Mouse (Mus musculus): ENCODE results near the gene Glyatl3.

Gene Glyatl3

DNA sequence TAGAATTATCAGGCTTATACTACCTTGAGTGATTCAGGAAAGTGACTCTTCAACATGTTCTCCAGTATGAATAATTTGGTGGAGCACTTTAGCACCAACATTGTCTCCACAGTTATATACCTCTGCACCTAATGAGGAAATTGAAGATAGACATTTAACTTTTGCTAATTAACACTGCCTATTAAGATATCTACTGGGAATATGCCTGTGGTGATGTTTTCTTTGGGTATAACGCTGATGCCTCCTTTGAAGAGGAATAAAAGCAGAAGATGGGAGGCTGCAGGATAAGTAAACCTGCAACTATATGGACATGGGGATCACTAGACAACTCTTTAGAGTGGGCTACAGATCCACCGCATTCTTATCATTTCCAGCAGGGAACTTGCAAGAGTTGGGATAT lies at the start of gene Glyatl3:
Gene Glyatl3 (minus strand): TSS at position 101 of the 400 bp plus-strand sequence.
- DNase-seq (ENCODE audit: low spot score), result no peak

DNA sequence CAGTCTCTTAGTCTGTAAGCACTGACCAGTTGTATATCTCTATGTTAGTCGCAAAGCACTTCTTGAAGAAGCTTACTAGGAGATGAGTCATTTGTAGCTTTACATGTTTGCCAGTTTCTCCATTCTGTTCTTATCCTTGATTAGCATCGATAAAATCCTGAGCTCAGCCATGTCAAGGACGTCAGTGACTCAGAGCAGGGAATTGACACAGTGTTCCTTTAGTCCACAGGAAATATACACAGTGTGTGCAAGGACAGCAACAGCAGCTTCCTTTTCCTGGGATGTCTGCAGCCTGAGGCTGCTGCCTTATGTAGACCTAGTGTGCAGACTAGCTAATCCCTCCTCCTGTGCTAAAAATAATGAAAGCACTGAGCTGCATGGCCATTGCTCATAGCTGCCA lies 34.4 kb upstream of the Glyatl3 start:
- no peak for DNase-seq (ENCODE audit: low spot score)

DNA sequence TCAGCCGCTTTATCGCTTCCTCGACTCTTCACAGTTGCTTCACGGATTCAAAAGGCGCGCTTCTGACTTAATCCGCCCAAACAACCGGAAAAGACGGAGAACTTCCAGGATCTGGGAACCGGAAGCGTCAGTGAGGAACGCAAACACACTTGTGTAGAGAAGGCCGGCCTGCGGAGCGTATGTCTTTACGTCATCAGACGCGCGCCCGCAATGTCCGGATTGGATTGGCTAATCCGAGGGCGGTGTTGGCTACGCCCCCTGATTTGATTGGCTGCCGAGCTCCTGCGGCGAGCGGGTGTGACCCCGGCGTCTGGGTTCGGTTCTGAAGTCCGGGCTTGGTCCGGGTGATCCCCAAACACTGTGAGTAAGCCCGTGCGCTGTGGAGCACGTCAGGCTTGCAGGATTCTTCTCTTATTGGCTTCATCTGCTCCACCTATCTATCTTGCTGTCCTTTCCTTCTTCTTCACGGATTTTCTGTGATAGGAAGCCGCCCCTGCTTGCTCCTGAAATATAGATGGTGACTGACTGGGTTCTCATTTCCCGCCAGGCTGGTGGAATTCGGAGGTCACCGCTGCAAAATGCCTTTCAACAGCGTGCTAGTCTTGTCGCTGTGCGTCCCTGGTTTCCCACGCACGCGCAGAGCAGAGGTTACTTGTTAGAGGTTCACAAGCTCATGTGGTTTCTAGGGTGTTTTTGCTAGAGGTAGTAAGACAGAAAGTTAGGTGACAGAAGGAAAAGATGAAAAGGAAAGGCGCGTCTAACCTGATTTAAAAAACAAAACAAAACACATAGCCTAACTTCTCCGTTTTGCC lies 20.5 kb upstream of the Glyatl3 start, which contains the start of the genes Mut and Cenpq:
Gene Mut (plus strand): TSS at position 266 of the 812 bp plus-strand sequence.
Gene Cenpq (minus strand): TSS at position 628 of the 812 bp plus-strand sequence.
- peak; percentile 89 for DNase-seq (ENCODE audit: low spot score)

DNA sequence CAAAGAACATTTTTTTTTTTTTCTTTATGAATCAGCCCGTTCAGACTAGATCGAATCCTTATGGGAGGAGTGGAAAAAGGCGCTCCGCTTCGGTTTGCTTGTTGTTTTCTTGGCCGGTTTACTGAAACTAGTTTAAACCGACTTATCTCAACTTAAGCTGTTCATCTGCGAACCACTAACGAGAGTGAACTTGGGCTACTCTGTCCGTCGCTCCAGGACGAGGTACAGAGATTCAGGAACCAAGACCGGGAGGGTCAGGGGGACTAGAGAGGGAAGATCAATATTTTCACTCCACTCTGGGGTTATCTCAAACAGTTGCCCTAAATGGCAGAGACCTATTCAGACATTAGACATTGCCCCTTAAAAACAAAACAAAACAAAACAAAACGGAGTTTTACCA lies 19.8 kb upstream of the Glyatl3 start:
- no peak for DNase-seq (ENCODE audit: low spot score)

DNA sequence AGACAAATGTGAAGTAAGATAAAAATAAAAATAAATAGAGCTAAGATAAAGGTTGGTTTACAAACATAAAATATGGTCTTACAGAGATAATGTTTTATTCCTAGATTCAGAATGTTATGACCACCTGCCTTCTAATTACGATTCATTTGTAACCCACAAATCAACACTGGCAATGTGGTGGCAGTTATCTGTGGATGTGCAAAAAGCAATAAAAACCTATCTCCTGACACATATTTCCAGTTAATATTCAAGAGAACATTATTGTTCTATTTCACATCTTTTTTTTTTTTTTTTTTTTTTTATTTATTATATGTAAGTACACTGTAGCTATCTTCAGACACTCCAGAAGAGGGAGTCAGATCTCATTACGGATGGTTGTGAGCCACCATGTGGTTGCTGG lies 1.3 kb upstream of the Glyatl3 start:
- DNase-seq (ENCODE audit: low spot score), result no peak

DNA sequence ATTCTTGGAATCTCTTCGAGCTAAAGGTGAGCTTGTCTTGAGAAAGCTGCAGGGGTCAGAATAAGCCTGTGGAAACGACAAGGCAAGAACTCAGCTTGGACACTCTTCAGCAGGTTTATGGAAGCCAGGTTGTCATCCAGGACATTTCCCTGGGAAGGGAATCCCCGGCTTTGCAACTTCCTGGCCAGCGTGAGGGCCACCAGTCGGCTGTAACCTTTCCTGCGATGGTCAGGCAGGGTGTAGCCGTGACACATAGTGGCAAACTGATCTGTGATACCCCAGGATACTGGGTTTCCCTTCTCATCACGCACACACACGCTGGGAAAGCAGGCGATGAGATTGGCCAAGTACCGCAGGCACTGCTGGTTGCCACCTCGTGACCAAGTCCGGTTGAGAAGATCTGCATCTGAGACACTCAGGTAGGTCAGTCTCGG lies 9.4 kb downstream of the Glyatl3 start:
- DNase-seq (ENCODE audit: low spot score), result no peak

DNA sequence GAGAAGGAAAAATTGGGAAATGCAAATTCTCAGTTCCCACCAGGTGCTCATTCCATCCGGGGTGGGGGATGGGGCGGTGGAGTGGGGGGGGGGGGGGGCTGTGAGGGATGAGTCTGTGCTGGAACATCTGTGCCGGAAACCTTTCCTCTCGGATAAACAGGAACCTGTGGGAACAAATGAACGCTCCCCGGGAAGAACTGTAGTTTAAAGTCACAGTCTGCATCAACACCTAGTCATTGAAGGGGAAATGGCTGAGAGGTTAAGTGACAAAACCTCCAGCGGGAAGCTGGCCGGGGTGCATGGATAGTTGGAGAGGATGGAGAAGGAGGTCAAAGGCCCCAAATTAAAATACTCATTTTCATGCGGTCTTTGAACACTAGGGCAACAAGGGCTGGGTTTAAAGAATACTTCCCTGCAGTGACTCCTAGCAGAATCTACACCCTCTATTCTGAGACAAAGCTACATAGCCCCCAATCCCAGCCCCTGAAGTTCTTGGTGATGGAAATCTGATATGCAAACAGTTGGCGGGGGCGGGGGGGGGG lies 10.0 kb downstream of the Glyatl3 start:
- no peak for DNase-seq (ENCODE audit: low spot score)

DNA sequence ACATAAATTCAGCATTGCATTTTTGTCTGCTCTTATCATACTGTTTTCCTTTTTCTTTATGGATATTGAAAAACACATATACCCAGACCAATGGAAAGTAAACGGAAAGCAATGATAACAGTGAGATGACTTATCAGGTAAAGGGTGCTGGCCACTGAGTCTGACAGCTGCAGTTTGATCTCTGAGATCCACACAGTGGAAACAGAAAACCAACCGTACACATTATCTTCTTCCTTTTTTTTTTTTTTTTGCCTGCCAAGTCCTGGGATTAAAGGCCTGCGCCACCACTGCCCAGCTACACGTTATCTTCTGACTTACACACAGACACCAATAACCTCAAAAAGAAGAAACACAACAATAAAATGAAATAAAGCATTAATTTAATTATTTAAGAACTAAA lies 10.8 kb downstream of the Glyatl3 start:
- DNase-seq (ENCODE audit: low spot score), result no peak

DNA sequence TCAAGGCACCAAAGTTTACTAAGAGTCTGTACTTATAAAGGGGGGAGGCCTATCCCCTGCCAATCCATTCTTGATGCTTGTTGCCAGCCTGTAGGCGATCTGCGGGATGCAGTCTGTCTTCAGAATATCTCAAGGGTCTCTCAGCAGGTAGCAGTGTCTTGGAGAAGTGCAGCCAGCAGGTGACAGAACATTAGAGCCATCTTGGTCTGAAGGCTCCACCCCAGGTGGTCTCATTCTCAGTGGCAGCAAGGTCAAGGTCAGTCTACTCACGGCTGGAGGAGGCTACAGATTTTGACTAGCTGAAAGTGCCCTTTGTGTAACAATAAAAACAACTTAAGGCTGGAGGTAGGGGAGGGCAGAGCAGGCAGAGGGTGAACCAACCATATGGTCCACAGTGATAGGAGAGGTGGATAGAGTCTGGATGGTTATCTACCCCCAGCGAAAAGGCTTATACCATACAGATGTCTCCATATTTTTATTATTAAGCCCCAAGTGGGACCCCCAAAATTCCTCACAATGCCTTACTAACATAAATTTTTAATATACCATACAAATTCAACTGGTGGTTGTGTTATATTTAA lies 14.3 kb downstream of the Glyatl3 start:
- DNase-seq (ENCODE audit: low spot score), result no peak

DNA sequence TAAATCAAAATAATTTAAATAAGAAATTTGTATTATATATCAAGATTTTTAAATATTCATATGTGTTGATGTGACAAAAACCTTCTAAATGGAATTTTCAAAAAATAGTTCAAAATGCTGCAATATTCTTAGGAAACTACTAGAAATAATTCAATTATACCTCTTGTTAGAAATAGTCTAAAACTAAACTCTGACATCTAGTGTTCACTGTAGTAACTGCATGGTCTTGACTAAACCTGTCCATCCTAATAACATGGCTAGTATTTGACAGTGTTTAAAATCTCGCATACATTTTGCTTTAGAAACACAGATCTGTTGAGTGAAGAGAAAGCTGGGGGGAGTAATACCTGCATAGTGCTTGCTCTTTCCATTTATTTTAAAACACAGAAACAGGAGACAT lies 17.3 kb downstream of the Glyatl3 start:
- DNase-seq (ENCODE audit: low spot score), result no peak

DNA sequence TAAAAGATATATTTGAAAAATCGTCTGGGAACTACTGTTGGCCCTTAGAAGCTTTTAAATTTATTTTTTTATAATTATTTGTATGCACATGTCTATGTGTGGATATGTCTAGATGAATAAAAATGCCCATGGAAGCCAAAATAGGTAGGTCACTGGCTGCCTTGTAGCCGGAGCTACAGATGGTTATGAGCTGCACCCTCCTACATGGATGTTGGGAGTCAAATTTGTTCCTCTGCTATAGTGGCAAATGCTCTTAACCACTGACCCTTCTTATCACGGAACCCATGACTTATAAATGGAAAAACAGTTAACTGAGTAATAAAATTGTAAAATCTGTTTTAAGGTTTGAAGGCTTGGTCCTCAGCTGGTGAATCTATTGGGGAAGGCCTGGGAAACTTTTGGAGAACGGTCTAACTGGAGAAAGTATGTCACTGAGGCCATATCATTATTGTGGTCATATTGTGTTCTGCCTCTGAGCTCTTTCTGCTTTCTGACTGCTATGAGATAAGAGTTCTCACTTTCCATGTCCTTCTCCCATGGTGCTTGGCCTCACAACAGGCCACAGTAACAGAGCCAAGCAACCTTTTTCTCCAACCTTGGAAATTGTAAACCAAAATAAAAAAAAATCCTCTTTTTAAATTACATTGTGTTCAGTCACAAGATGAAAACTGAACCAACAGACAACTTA lies 26.2 kb downstream of the Glyatl3 start:
- DNase-seq (ENCODE audit: low spot score), result no peak

DNA sequence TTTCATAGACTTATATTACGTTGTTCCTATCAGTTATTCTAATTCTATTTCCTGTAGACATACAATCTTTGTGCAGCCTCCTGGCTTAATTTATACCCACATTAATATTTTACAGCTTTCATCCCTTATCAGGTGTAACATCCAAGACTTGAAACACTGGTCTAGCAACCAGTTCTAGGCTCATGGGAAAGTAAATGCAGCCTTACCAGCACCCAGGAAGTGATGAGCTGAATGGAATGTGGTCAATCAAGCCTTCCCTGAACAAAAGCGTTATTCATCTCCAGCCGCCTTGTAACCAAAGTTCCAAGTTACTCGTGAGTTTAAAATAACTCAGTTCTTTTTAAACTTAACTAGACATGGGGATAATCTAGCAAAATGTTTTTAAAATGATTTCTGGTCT lies 29.0 kb downstream of the Glyatl3 start:
- DNase-seq (ENCODE audit: low spot score), result no peak

DNA sequence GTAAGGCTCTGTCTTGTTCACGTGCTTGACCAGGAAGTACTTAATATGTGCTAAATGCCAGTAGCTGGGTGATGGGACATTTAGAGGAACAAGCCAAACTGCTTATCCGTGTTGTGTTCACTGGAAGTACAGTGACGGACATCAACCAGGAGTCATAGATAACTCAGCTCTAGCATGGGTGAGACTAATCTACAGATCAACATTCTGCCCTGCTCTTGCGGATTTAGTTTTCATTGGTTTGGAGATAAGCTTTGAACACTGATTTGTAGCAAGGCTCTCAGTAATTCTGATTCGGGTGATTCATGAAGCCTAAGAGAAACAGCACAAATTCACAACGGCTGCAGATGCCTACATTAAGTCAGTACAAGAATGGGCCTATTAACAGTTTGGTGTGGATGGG lies 32.0 kb downstream of the Glyatl3 start:
- DNase-seq (ENCODE audit: low spot score), result no peak

DNA sequence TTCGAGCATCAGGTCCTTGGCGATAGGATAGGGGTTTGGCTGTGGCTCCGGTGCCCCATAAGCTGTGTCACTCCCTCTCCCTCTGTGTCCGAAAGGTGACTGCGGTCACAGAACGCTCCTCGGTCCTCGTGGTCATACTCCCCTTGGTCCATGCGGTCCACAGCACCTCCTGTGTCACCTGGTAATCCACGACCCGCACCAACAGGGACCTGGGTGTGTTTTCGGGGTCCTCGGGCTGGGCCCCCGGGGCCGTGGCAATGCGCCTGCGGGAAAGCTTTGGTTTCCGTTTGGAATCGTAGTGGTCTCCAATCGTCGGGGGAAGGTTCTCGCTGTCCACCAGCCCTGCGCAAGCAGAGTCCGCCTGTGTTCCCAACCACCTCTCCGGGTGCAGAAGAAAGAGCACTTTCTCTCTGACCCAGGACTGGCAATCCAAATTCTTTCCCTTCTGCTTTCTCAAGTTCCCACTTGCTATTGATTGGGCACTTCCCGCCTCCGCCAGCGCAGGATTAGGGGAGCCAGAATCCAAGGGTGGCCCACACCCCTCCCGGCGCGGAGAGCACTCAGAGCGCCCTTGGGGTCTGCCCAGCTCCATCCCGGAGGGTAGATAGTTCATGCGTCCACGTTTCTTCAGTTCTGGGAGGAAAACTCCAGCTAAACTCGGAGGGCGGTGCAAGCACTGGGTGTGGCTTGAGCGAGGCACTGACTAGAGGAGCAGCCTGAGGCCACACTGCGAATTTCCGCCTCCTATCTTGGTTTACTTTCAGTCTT lies 34.0 kb downstream of the Glyatl3 start, which contains the start of gene 9130008F23Rik:
Gene 9130008F23Rik (minus strand): TSS at position 636 of the 768 bp plus-strand sequence.
- no peak for DNase-seq (ENCODE audit: low spot score)

DNA sequence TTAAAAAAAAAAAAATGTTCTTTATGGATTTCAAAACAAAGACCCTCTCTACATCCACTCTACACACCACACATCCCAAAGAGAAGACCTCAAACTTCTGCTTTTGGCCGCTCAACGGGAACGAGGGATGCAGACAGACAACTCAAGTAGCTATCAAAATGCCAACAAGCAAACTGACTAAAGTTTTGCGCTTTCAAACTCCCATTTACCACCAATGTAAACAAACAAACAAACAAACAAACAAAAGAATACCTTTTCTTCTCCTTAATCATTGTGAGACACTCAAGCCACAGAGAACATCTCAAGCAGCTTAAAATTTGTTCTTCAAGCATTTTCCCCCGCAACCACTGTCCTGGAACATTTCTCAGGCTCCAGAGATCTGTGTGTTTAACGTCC lies 34.6 kb downstream of the Glyatl3 start:
- no peak for DNase-seq (ENCODE audit: low spot score)

DNA sequence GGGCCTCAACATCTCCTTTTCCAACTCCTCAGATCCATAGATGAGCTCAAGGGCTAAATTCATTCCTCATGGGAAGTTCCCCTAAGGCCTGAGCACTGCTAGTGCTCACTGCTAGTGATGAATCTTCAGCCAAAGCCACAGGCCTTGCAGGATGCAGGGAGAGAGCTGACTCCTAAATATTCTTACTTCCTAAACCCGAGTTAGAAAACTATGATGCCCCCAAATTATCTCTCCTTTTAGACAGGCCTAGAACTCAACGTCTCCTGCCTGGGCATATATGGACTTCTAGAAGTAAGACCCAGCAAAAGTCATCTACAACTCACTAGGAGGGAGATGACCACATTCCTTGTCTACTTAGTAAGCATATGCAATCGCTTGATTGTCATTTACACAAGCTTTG lies 36.4 kb downstream of the Glyatl3 start:
- DNase-seq (ENCODE audit: low spot score), result no peak

DNA sequence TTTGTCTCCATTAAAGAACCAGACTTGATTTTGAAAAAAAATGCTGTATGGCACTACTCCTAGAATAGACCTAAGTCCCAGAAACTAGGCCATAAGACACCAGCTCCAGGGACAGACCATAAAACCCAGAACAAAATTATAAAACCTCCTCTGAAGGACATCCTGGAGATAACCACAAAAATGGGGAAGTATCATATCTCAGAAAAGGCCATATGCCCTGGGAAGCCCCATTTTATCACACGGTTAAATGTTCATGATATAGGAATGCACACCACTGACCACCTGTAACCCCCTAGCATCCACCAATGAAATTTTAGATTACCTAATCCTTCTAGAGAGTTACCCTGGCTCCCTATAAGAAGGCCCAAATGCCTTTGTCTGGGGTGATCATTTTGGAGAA lies 38.6 kb downstream of the Glyatl3 start:
- no peak for DNase-seq (ENCODE audit: low spot score)

DNA sequence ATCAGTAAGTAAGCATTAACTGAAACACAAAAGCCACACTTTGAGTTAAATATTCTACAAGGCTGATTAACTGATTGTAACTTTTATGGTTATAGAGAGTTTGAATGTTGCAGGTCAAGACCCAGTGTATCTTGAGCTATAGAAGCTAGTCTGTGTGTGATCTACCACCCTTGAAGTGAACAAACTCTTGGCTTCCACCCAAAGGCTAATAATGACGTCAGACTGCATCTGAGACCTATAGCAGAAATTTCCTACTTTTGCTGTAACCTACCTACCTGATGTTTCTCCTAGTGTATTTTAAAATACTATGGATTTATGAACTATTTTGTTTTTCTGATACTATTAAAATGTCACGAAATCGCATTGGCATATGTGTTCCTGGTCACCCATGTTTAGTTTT lies 39.4 kb downstream of the Glyatl3 start:
- DNase-seq (ENCODE audit: low spot score), result no peak

DNA sequence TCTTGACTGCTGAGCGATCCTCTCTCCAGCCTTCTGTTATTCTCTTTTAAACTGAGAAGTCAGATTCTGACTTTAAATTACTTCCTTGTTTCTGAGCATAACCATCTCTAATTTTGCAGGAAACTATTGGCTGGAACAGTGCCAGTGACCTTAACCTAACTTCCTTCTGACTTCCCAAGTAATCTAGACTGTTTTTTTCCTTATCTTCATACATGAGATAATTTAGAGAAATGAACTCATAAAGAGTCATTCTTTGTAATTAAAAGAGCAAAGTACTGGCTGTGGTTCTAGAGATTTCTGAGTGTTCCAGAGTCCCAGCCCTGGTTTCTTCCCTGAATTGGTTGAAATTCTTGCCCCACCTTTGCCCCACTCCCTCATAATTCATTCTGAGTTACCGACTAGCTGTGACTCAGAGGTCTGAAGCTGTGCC lies 40.6 kb downstream of the Glyatl3 start:
- DNase-seq (ENCODE audit: low spot score), result no peak

DNA sequence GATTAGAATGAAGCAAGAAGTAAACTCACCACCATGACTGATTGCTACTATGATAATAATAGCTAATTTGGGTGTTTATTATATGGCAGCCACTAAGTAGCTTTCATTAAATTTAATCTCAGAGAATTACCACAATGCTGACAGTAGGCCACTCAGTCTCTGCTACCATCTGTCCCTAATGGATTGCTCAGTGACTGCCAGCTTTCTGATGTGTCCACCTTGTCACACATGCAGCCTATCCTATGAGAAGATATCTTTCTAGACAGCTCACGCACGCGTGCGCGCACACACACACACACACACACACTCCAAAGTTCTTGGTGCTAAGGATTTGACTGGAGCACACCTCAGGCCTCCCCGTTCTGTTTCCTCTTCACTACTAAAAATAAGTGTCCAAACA lies 41.5 kb downstream of the Glyatl3 start:
- DNase-seq (ENCODE audit: low spot score), result no peak

DNA sequence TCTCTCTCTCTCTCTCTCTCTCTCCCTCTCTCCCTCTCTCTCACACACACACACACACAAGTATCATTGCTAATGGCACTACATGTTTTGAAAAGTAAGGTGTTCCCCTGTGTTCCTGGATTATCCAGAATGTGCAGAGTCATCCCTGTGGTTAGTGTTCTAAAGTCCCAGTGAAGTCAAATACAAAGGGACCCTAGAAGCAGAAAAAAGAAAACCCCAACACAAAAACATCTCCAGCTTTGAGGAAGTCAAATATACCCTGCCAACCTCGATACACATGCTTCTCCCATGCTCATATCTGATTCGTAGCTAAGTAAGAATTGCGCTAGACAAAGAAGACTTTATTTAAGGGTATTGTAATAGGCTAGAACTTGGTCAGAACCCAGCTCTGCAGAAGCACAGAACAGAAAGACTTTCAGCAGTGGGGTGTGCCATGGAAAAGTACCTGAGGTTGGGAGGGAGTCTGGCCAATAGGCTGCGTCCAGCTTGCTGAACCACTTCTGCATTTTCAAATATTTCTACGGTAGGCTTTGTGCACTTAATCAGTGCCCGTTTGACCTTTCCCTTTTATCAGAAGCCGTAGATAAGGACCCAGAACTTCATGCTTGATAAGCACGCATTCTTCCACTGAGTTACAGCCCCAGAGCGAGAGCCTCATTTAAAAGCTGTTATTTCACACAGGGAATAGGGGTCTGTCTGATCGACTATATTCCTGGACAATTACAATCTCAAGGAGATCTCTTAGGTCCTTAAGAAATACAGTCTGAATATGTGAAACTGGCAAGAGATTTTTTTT lies 45.0 kb downstream of the Glyatl3 start:
- no peak for DNase-seq (ENCODE audit: low spot score)
